Mouse (Mus musculus) CH12.LX (cell line): Measurements from ENCODE around the gene Eefsec. TPM values are rescaled to one million over a fixed set of nuclear protein-coding genes. Genes with fewer than 3 reads are reported as not detected.

Experiments used
- DNase-seq: peaks from one replicate; pipeline ENCODE4 v3.0.0-alpha.2; 2013; ENCODE audit errors: extremely low read depth
- H3K27ac ChIP-seq: 2 replicates; pipeline ENCODE4 v1.5.1; 2012; ENCODE audit warnings: low read depth, mild to moderate bottlenecking, control low read depth, moderate library complexity; ENCODE audit not compliant: insufficient read depth
- H3K27me3 ChIP-seq: replicated peaks from 2 replicates; pipeline ENCODE3; 2012; ENCODE audit warnings: inconsistent platforms
- H3K36me3 ChIP-seq, 2 experiments: replicated peaks in 1 of 2; 2 replicates each; pipeline versions ENCODE3 to v1.6.1; 2012; ENCODE audit warnings: inconsistent platforms in 1 of 2, low read length in 1 of 2, mild to moderate bottlenecking in 1 of 2, mixed read lengths in 1 of 2, moderate library complexity in 1 of 2; ENCODE audit not compliant: control insufficient read depth in 1 of 2, insufficient read depth in 1 of 2
- H3K4me1 ChIP-seq, 2 experiments: 2 replicates each; pipeline ENCODE4 v1.6.1; 2012; ENCODE audit warnings: inconsistent platforms in 1 of 2, moderate library complexity in 1 of 2; ENCODE audit not compliant: insufficient read depth in 2 of 2, control insufficient read depth in 1 of 2
- H3K4me2 ChIP-seq: 2 replicates; pipeline ENCODE4 v1.6.1; 2012; ENCODE audit warnings: low read depth, mild to moderate bottlenecking, control low read depth; ENCODE audit not compliant: poor library complexity, insufficient read depth, severe bottlenecking
- H3K4me3 ChIP-seq, 3 experiments: fragments of 150-350 bp in 1 of 3; sonication (generic) in 1 of 3; replicated peaks in 1 of 3; 2 replicates each; pipeline versions ENCODE3 to v1.5.1; 2011 to 2012; ENCODE audit warnings: low read depth in 2 of 3, low read length in 2 of 3, mild to moderate bottlenecking in 2 of 3, moderate library complexity in 2 of 3, control low read depth in 1 of 3, improper control_type of control experiment in 1 of 3, inconsistent platforms in 1 of 3, mixed read lengths in 1 of 3; ENCODE audit not compliant: poor library complexity in 1 of 3
- H3K79me2 ChIP-seq: replicated peaks from 2 replicates; pipeline ENCODE4 v1.6.1; 2012; ENCODE audit warnings: mild to moderate bottlenecking, moderate library complexity; ENCODE audit not compliant: control insufficient read depth, poor library complexity, insufficient read depth, severe bottlenecking; ENCODE audit errors: extremely low read depth
- H3K9ac ChIP-seq: 2 replicates; pipeline ENCODE4 v1.6.1; 2012; ENCODE audit warnings: low read depth, mild to moderate bottlenecking, control low read depth, moderate library complexity; ENCODE audit not compliant: insufficient read depth
- H3K9me3 ChIP-seq: replicated peaks from 2 replicates; pipeline ENCODE3; 2012; ENCODE audit warnings: low read length, inconsistent platforms, mixed read lengths
- CHD2 ChIP-seq: IDR thresholded peaks from 2 replicates; pipeline ENCODE4 v1.6.1; 2011; ENCODE audit warnings: low read length, improper control_type of control experiment
- CTCF ChIP-seq, 2 experiments: IDR thresholded peaks in 1 of 2; conservative IDR thresholded peaks in 1 of 2; 2 replicates each; pipeline ENCODE4 v1.5.1; 2011 to 2012; ENCODE audit warnings: low read depth in 2 of 2, low read length in 2 of 2, improper control_type of control experiment in 1 of 2, inconsistent platforms in 1 of 2, mild to moderate bottlenecking in 1 of 2, moderate library complexity in 1 of 2
- E2F4 ChIP-seq: IDR thresholded peaks from 2 replicates; pipeline ENCODE4 v1.6.1; 2011; ENCODE audit warnings: low read depth, low read length, improper control_type of control experiment; ENCODE audit not compliant: insufficient replicate concordance
- ELF1 ChIP-seq: IDR thresholded peaks from 2 replicates; pipeline ENCODE4 v1.6.1; 2014; ENCODE audit warnings: low read depth, mild to moderate bottlenecking, inconsistent platforms, low read length, improper control_type of control experiment
- EP300 ChIP-seq: IDR thresholded peaks from 2 replicates; pipeline ENCODE4 v1.6.1; 2011; ENCODE audit warnings: low read length, improper control_type of control experiment
- GABPA ChIP-seq: IDR thresholded peaks from 2 replicates; pipeline ENCODE4 v1.6.1; 2012; ENCODE audit warnings: low read depth, low read length, improper control_type of control experiment, inconsistent platforms; ENCODE audit not compliant: insufficient replicate concordance
- IRF4 ChIP-seq: IDR thresholded peaks from 2 replicates; pipeline ENCODE4 v1.6.1; 2014; ENCODE audit warnings: low read depth, mild to moderate bottlenecking, inconsistent platforms, low read length, improper control_type of control experiment
- KAT2A ChIP-seq: IDR thresholded peaks from 2 replicates; pipeline ENCODE4 v1.6.1; 2012; ENCODE audit warnings: low read length, improper control_type of control experiment, inconsistent platforms; ENCODE audit not compliant: insufficient replicate concordance
- MAX ChIP-seq: IDR thresholded peaks from 2 replicates; pipeline ENCODE4 v1.6.1; 2011; ENCODE audit warnings: low read length, improper control_type of control experiment
- MAZ ChIP-seq: IDR thresholded peaks from 2 replicates; pipeline ENCODE4 v1.6.1; 2012; ENCODE audit warnings: low read depth, mild to moderate bottlenecking, inconsistent platforms, low read length, improper control_type of control experiment, moderate library complexity
- MEF2A ChIP-seq: IDR thresholded peaks from 2 replicates; pipeline ENCODE4 v1.6.1; 2014; ENCODE audit warnings: low read depth, mild to moderate bottlenecking, inconsistent platforms, low read length, improper control_type of control experiment, borderline replicate concordance
- MXI1 ChIP-seq: IDR thresholded peaks from 2 replicates; pipeline ENCODE4 v1.6.1; 2011; ENCODE audit warnings: mild to moderate bottlenecking, low read depth, low read length, improper control_type of control experiment
- MYC ChIP-seq: IDR thresholded peaks from 2 replicates; pipeline ENCODE4 v1.6.1; 2011; ENCODE audit warnings: low read depth, mild to moderate bottlenecking, improper control_type of control experiment, low read length
- NELFE ChIP-seq: IDR thresholded peaks from 2 replicates; pipeline ENCODE4 v1.6.1; 2011; ENCODE audit warnings: low read depth, low read length, improper control_type of control experiment
- POLR2A ChIP-seq: IDR thresholded peaks from 2 replicates; pipeline ENCODE4 v1.6.1; 2011; ENCODE audit warnings: low read depth, mild to moderate bottlenecking, improper control_type of control experiment, low read length
- POLR2AphosphoS2 ChIP-seq: IDR thresholded peaks from 2 replicates; pipeline ENCODE4 v1.6.1; 2011; ENCODE audit warnings: low read depth, low read length, improper control_type of control experiment
- RAD21 ChIP-seq: IDR thresholded peaks from 2 replicates; pipeline ENCODE4 v1.6.1; 2011; ENCODE audit warnings: low read depth, mild to moderate bottlenecking, low read length, improper control_type of control experiment, moderate library complexity
- RCOR1 ChIP-seq: conservative IDR thresholded peaks from 2 replicates; pipeline ENCODE4 v1.6.1; 2012; ENCODE audit warnings: low read depth, mild to moderate bottlenecking, inconsistent platforms, low read length, improper control_type of control experiment
- SIN3A ChIP-seq: IDR thresholded peaks from 2 replicates; pipeline ENCODE4 v1.6.1; 2012; ENCODE audit warnings: low read length, improper control_type of control experiment, inconsistent platforms
- SMC3 ChIP-seq: IDR thresholded peaks from 2 replicates; pipeline ENCODE4 v1.6.1; 2011; ENCODE audit warnings: low read depth, low read length, improper control_type of control experiment
- TCF12 ChIP-seq: IDR thresholded peaks from 2 replicates; pipeline ENCODE4 v1.6.1; 2014; ENCODE audit warnings: low read depth, mild to moderate bottlenecking, inconsistent platforms, low read length, improper control_type of control experiment
- UBTF ChIP-seq: IDR thresholded peaks from 2 replicates; pipeline ENCODE4 v1.6.1; 2012; ENCODE audit warnings: low read depth, mild to moderate bottlenecking, inconsistent platforms, low read length, improper control_type of control experiment, moderate library complexity
- USF1 ChIP-seq: IDR thresholded peaks from 2 replicates; pipeline ENCODE4 v1.6.1; 2014; ENCODE audit warnings: low read depth, mild to moderate bottlenecking, inconsistent platforms, low read length, improper control_type of control experiment
- ZC3H11A ChIP-seq: IDR thresholded peaks from 2 replicates; pipeline ENCODE4 v1.6.1; 2012; ENCODE audit warnings: low read depth, mild to moderate bottlenecking, inconsistent platforms, low read length, improper control_type of control experiment
- ZNF384 ChIP-seq: IDR thresholded peaks from 2 replicates; pipeline ENCODE4 v1.6.1; 2012; ENCODE audit warnings: low read depth, low read length, improper control_type of control experiment, inconsistent platforms
- dilution Hi-C: fragments of 300-500 bp; cut with MboI; formaldehyde crosslinking; loops from 2 replicates; pipeline ENCODE4 v1.14.3; 2020; ENCODE audit warnings: low sequenced_read_pairs; ENCODE audit not compliant: extremely low pct_unique_long_range_greater_than_20kb, extremely low pct_ligation_motif_present
- in situ Hi-C: fragments of 300-500 bp; cut with MboI; formaldehyde crosslinking; loops from 3 replicates; pipeline ENCODE4 v1.14.3; 2019; ENCODE audit warnings: low sequenced_read_pairs, low pct_ligation_motif_present, low pct_unique_long_range_greater_than_20kb, mixed read lengths
- polyA plus RNA-seq: library from polyadenylated mRNA; unstranded; fragments of >175 nt; gene quantifications from 2 replicates; pipeline ENCODE4 v1.2.1, GENCODE M21; 2012; ENCODE audit warnings: low read depth; ENCODE audit not compliant: insufficient read length
- total RNA-seq, 2 experiments: library from RNA; depleted of rRNA; stranded (reverse); fragments of 300-350 nt in 1 of 2; fragments of >200 nt in 1 of 2; gene quantifications; 2 replicates each; pipeline ENCODE4 v1.2.3; 2012 to 2014

Eefsec gene
- total and polyA plus RNA-seq, 3 experiments: 26.2 to 48.8 (median 32.1) TPM

- no peak for DNase-seq
- Histone ChIP-seq H3K27ac (no peak overlapping the region), H3K4me2 (no peak overlapping the region), H3K4me3 (no peak overlapping the region), H3K36me3 (peaks cover 13 to 92% of the 10 kb centered on the region in 2 experiments), H3K4me1 (peaks cover 0 to 3% of the 10 kb centered on the region in 2 experiments; a peak in 1 of 4 replicates), H3K79me2 (no peaks in the 10 kb centered on the region), H3K27me3 (no peaks in the 10 kb centered on the region), H3K9ac (no peak overlapping the region), H3K9me3 (no peaks in the 10 kb centered on the region)
- dilution Hi-C loops (no loop called here), in situ Hi-C loops (loop anchor here (10.0 kb wide), 1 partner anchor 58 kb away; no protein-coding TSS in a partner anchor)
- no peak for TF ChIP-seq CHD2
- TF ChIP-seq SIN3A: no peak
- no peak for TF ChIP-seq USF1
- no peak for TF ChIP-seq MAZ
- TF ChIP-seq POLR2A: no peak
- no peak for TF ChIP-seq ELF1
- no peak for TF ChIP-seq CTCF (conservative IDR thresholded peaks at IDR 0.05 in 1 of 2, IDR thresholded peaks at IDR 0.05 in 1 of 2; ENCODE audit: low read depth in 2 of 2, low read length in 2 of 2)
- no peak for TF ChIP-seq POLR2AphosphoS2
- no peak for TF ChIP-seq EP300
- TF ChIP-seq TCF12: no peak
- no peak for TF ChIP-seq SMC3
- TF ChIP-seq RAD21: no peak
- no peak for TF ChIP-seq NELFE
- no peak for TF ChIP-seq UBTF
- TF ChIP-seq MAX: no peak
Measured at GRCm38 (mm10) chr6:88342965-88343364, 103.4 kb downstream of the Eefsec start.

GRCm38 (mm10) chr6:88341182-88341581 is 105.2 kb downstream of the Eefsec start:
- TF ChIP-seq ELF1: no peak
- TF ChIP-seq GABPA: no peak
- no peak for TF ChIP-seq USF1
- TF ChIP-seq IRF4: no peak
- no peak for TF ChIP-seq NELFE
- no peak for TF ChIP-seq E2F4
- no peak for TF ChIP-seq MXI1
- TF ChIP-seq TCF12: no peak
- TF ChIP-seq RAD21: no peak
- no peak for TF ChIP-seq ZNF384
- TF ChIP-seq POLR2A: no peak
- no peak for TF ChIP-seq CHD2
- TF ChIP-seq RCOR1: no peak
- no peak for TF ChIP-seq ZC3H11A
- TF ChIP-seq EP300: no peak
- no peak for TF ChIP-seq KAT2A
- TF ChIP-seq MYC: no peak
- TF ChIP-seq MEF2A: no peak
- DNase-seq: no peak
- Histone ChIP-seq H3K4me2 (no peak overlapping the region), H3K9me3 (no peaks in the 10 kb centered on the region), H3K4me1 (peaks cover 0 to 3% of the 10 kb centered on the region in 2 experiments; a peak in 1 of 4 replicates), H3K27me3 (no peaks in the 10 kb centered on the region), H3K79me2 (no peaks in the 10 kb centered on the region), H3K9ac (no peak overlapping the region), H3K4me3 (no peak overlapping the region), H3K36me3 (peaks cover 7 to 77% of the 10 kb centered on the region in 2 experiments), H3K27ac (no peak overlapping the region)
- in situ Hi-C loops: loop anchor here (10.0 kb wide), 1 partner anchor 56 kb away; no protein-coding TSS in a partner anchor
- dilution Hi-C loops: no loop called here
